8 mouse cellular contexts compared by ENCODE assay signal in the genomic region with DNA sequence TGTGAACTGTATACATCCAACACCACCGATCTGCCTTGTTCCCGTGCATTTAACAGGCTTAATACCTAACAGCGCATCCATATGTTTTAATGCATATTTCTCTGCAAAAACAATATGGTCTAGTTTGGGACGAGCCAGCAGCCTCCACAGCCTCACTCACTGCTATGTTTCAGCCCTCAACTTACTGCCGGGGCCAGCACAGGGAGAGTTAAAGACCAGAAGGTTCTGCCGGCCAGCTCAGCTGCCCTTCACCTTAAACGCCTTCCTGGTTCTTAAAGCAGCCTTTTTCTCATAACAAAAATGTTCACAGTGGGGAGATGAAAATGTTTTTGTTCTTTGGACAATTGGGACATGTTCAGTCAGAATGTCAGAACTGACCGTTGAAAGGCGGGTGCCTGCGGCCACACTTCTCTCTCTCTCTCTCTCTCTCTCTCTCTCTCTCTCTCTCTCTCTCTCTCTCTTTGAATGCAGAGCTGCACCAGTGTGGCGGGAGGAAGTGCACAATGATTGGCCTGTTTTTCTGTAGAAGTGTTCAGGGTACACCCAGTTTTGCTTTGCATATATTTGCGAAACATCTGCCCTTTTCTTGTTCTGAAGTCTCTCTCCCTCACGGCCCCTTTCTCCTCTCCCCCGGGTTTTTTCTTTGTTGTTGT.
DNase-seq lines count a peak whose midpoint lies in the region; ATAC-seq and TF ChIP-seq lines count a peak whose summit lies in the region.

No protein-coding gene starts in this region.

- TF ChIP-seq CTCF in forebrain, postnatal 0 days (IDR thresholded peaks at IDR 0.05; ENCODE audit: low read depth) = no peak

- H3K9ac ChIP-seq in kidney, embryonic 14.5 days (ENCODE audit: low read depth, low read length) = no peak overlapping the region
- H3K9ac ChIP-seq in forebrain, postnatal 0 days = no peak overlapping the region

- peak; percentile 56; the same call in 1 of the 2 replicates for ATAC-seq in kidney, embryonic 14.5 days (ENCODE audit: low FRiP score, low TSS enrichment)
- peak; percentile 77 for ATAC-seq in forebrain, postnatal 0 days
- ATAC-seq in erythroid progenitor cell, adult 5-6 weeks (replicated peaks; ENCODE audit: low FRiP score, poor library complexity, severe bottlenecking) = no peak

- H3K9me3 ChIP-seq in kidney, embryonic 14.5 days (ENCODE audit: control insufficient read depth, low read length) = no peaks in the 10 kb centered on the region
- H3K9me3 ChIP-seq in forebrain, postnatal 0 days (ENCODE audit: low read length) = no peaks in the 10 kb centered on the region
- H3K9me3 ChIP-seq in midbrain, embryonic 10.5 days (replicated peaks) = no peaks in the 10 kb centered on the region

- no peak overlapping the region for H3K4me3 ChIP-seq in kidney, embryonic 14.5 days (ENCODE audit: low read length)
- no peak overlapping the region for H3K4me3 ChIP-seq in forebrain, postnatal 0 days (ENCODE audit: low read depth, low read length)
- H3K4me3 ChIP-seq in midbrain, embryonic 10.5 days = no peak overlapping the region

- DNase-seq in kidney, adult 11 months = no peak
- peak; percentile 54 for DNase-seq in ZHBTc4 (ENCODE audit: low read depth, low spot score)
- DNase-seq in forebrain, postnatal 0 days = peak; percentile 34
- DNase-seq in midbrain, embryonic 10.5 days (ENCODE audit: low spot score) = no peak
- DNase-seq in right cerebral cortex, postnatal 4 days = no peak
- DNase-seq in left cerebral cortex, adult 8-10 months (ENCODE audit: low spot score in 2 of 2) = no peak

- WGBS in kidney, embryonic 14.5 days = 51% methylated on average over 14 of the region's 14 CpGs
- 17% methylated on average over 14 of the region's 14 CpGs for WGBS in forebrain, postnatal 0 days
- 61% methylated on average over 14 of the region's 14 CpGs for WGBS in midbrain, embryonic 10.5 days

- peak overlapping the region; percentile 55; the same call in 1 of the 2 replicates for H3K27ac ChIP-seq in kidney, embryonic 14.5 days (ENCODE audit: low read depth, low read length)
- H3K27ac ChIP-seq in forebrain, postnatal 0 days (ENCODE audit: low read depth, low read length) = peak overlapping the region; percentile 71
- peak overlapping the region; percentile 67 for H3K27ac ChIP-seq in midbrain, embryonic 10.5 days (replicated peaks)

- peaks cover 17% of the 10 kb centered on the region; the same call in 1 of the 2 replicates for H3K4me1 ChIP-seq in kidney, embryonic 14.5 days (ENCODE audit: control insufficient read depth, insufficient read depth, low read length)
- peaks cover 22% of the 10 kb centered on the region for H3K4me1 ChIP-seq in forebrain, postnatal 0 days (ENCODE audit: insufficient read depth)
- H3K4me1 ChIP-seq in midbrain, embryonic 10.5 days = peaks cover 57% of the 10 kb centered on the region

- no peak overlapping the region for H3K4me2 ChIP-seq in kidney, embryonic 14.5 days (replicated peaks; ENCODE audit: low read depth, low read length)
- no peak overlapping the region for H3K4me2 ChIP-seq in forebrain, postnatal 0 days (ENCODE audit: low read depth)

- H3K27me3 ChIP-seq in kidney, embryonic 14.5 days (ENCODE audit: control insufficient read depth, insufficient read depth, low read length) = no peaks in the 10 kb centered on the region
- no peaks in the 10 kb centered on the region for H3K27me3 ChIP-seq in forebrain, postnatal 0 days (ENCODE audit: insufficient read depth, low read length)
- no peaks in the 10 kb centered on the region for H3K27me3 ChIP-seq in midbrain, embryonic 10.5 days (ENCODE audit: low read depth, poor library complexity, severe bottlenecking)

- no peaks in the 10 kb centered on the region for H3K36me3 ChIP-seq in kidney, embryonic 14.5 days (ENCODE audit: control insufficient read depth, insufficient read depth, low read length)
- peaks cover 14% of the 10 kb centered on the region for H3K36me3 ChIP-seq in forebrain, postnatal 0 days (ENCODE audit: insufficient read depth)
- peaks cover 20% of the 10 kb centered on the region; the same call in 1 of the 2 replicates for H3K36me3 ChIP-seq in midbrain, embryonic 10.5 days

Comparison
In these comparisons a context has a peak if more than half of its experiments do, and no peak if none do; other contexts are left out.
1. DNase-seq: peak in ZHBTc4 (single experiment) and forebrain, postnatal 0 days (single experiment); none in kidney, adult 11 months (single experiment), midbrain, embryonic 10.5 days (single experiment), right cerebral cortex, postnatal 4 days (single experiment) and left cerebral cortex, adult 8-10 months (0 of 2).
2. Peak in every context shown above with its lines, with median percentiles within 50 percentile points of each other: H3K27ac ChIP-seq.